Mouse (Mus musculus) forebrain, embryonic 14.5 days (tissue): ENCODE results near the gene B430306N03Rik. TPM values are rescaled to one million over a fixed set of nuclear protein-coding genes. Genes with fewer than 3 reads are reported as not detected.

ENCODE experiments used
- ATAC-seq: fragments of 200-750 bp; cut with Nextera tagmentation; 2 replicates; pipeline ENCODE4 v1.8.0; 2017; ENCODE audit warnings: mild to moderate bottlenecking, moderate library complexity
- DNase-seq: peaks from one replicate; pipeline ENCODE4 v3.0.0-alpha.2; 2015; ENCODE audit warnings: low spot score
- H3K27ac ChIP-seq: fragments of 300-500 bp; sonication (generic); 2 replicates; pipeline ENCODE4 v1.5.1; 2014; ENCODE audit warnings: low read depth, mild to moderate bottlenecking, control low read depth, low read length, moderate library complexity
- H3K27me3 ChIP-seq: fragments of 300-500 bp; sonication (generic); replicated peaks from 2 replicates; pipeline ENCODE4 v1.6.1; 2014; ENCODE audit warnings: low read length, control low read depth, mixed read lengths; ENCODE audit not compliant: control insufficient read depth, insufficient read depth
- H3K36me3 ChIP-seq: fragments of 300-500 bp; sonication (generic); 2 replicates; pipeline ENCODE4 v1.6.1; 2014; ENCODE audit warnings: low read length, control low read depth; ENCODE audit not compliant: control insufficient read depth, insufficient read depth
- H3K4me1 ChIP-seq: fragments of 300-500 bp; sonication (generic); 2 replicates; pipeline ENCODE4 v1.6.1; 2014; ENCODE audit warnings: antibody characterized with exemption, low read length, control low read depth; ENCODE audit not compliant: control insufficient read depth, insufficient read depth
- H3K4me2 ChIP-seq: fragments of 300-500 bp; sonication (generic); 2 replicates; pipeline ENCODE4 v1.6.1; 2014; ENCODE audit warnings: mild to moderate bottlenecking, control low read depth, low read length
- H3K4me3 ChIP-seq: fragments of 300-500 bp; sonication (generic); 2 replicates; pipeline ENCODE4 v1.5.1; 2014; ENCODE audit warnings: low read depth, low read length, control low read depth
- H3K9ac ChIP-seq: fragments of 300-500 bp; sonication (generic); 2 replicates; pipeline ENCODE4 v1.6.1; 2014; ENCODE audit warnings: mild to moderate bottlenecking, low read length, control low read depth, moderate library complexity
- H3K9me3 ChIP-seq: fragments of 300-500 bp; sonication (generic); replicated peaks from 2 replicates; pipeline ENCODE4 v1.6.1; 2016; ENCODE audit warnings: low read length, control low read depth, mixed read lengths; ENCODE audit not compliant: control insufficient read depth
- WGBS: fragments of 180-500 bp; shearing (Covaris S2); extraction: QIAGEN DNeasy Blood & Tissue Kit; methylation state at CpG from one replicate; pipeline ENCODE4 v1.1.7; 2014; 5-methylcytosine and 5-hydroxymethylcytosine counted together
- polyA plus RNA-seq: library from polyadenylated mRNA; unstranded; fragments of >200 nt; fragmentation: Nextera tagmentation; extraction: Ambion mirVana; gene quantifications from 2 replicates; pipeline ENCODE4 v1.2.1, GENCODE M21; 2014

B430306N03Rik gene
- polyA plus RNA-seq, 1 experiment from 2014 or later = not detected

GRCm38 (mm10) chr17:48299756-48300155 is 16.2 kb upstream of the B430306N03Rik start:
- Histone ChIP-seq H3K4me1 (no peaks in the 10 kb centered on the region), H3K27ac (no peak overlapping the region), H3K36me3 (no peaks in the 10 kb centered on the region), H3K9me3 (no peaks in the 10 kb centered on the region), H3K27me3 (no peaks in the 10 kb centered on the region), H3K9ac (no peak overlapping the region), H3K4me2 (no peak overlapping the region), H3K4me3 (no peak overlapping the region)
- DNase-seq (no peak), ATAC-seq (no peak)
- 53% methylated on average over 7 of the region's 7 CpGs for WGBS

- no peaks in the 10 kb centered on the region for H3K4me1 ChIP-seq
- H3K4me3 ChIP-seq = no peak overlapping the region
- DNase-seq (no peak), ATAC-seq (no peak)
- H3K9ac ChIP-seq = no peak overlapping the region
- WGBS = 85% methylated on average over 7 of the region's 7 CpGs
- no peaks in the 10 kb centered on the region for H3K27me3 ChIP-seq
- H3K4me2 ChIP-seq = no peak overlapping the region
- H3K27ac ChIP-seq = no peak overlapping the region
- H3K36me3 ChIP-seq = no peaks in the 10 kb centered on the region
- no peaks in the 10 kb centered on the region for H3K9me3 ChIP-seq
Measured at GRCm38 (mm10) chr17:48300199-48300598, 15.7 kb upstream of the B430306N03Rik start.

- Histone ChIP-seq H3K4me1 (no peaks in the 10 kb centered on the region), H3K9ac (no peak overlapping the region), H3K36me3 (no peaks in the 10 kb centered on the region), H3K27me3 (no peaks in the 10 kb centered on the region), H3K27ac (no peak overlapping the region), H3K9me3 (no peaks in the 10 kb centered on the region), H3K4me3 (no peak overlapping the region), H3K4me2 (no peak overlapping the region)
- DNase-seq = no peak
- no peak for ATAC-seq
- 83% methylated on average over 9 of the region's 9 CpGs for WGBS
Measured at GRCm38 (mm10) chr17:48300861-48301260, 15.1 kb upstream of the B430306N03Rik start.

- Histone ChIP-seq H3K27me3 (no peaks in the 10 kb centered on the region), H3K9ac (no peak overlapping the region), H3K9me3 (no peaks in the 10 kb centered on the region), H3K4me2 (no peak overlapping the region), H3K36me3 (no peaks in the 10 kb centered on the region), H3K27ac (no peak overlapping the region), H3K4me1 (no peaks in the 10 kb centered on the region), H3K4me3 (no peak overlapping the region)
- 92% methylated on average over 5 of the region's 5 CpGs for WGBS
- DNase-seq = no peak
- no peak for ATAC-seq
Measured at GRCm38 (mm10) chr17:48301792-48302191, 14.1 kb upstream of the B430306N03Rik start.

GRCm38 (mm10) chr17:48312124-48312523 is 3.8 kb upstream of the B430306N03Rik start:
- WGBS = 85% methylated on average over 2 of the region's 2 CpGs
- Histone ChIP-seq H3K4me3 (no peak overlapping the region), H3K9ac (no peak overlapping the region), H3K9me3 (no peaks in the 10 kb centered on the region), H3K27ac (no peak overlapping the region), H3K4me1 (no peaks in the 10 kb centered on the region), H3K4me2 (no peak overlapping the region), H3K36me3 (no peaks in the 10 kb centered on the region), H3K27me3 (no peaks in the 10 kb centered on the region)
- ATAC-seq (no peak), DNase-seq (no peak)

GRCm38 (mm10) chr17:48318686-48319085 is 2.7 kb downstream of the B430306N03Rik start:
- Histone ChIP-seq H3K27me3 (no peaks in the 10 kb centered on the region), H3K27ac (no peak overlapping the region), H3K4me1 (no peaks in the 10 kb centered on the region), H3K4me3 (no peak overlapping the region), H3K4me2 (no peak overlapping the region), H3K36me3 (no peaks in the 10 kb centered on the region), H3K9me3 (no peaks in the 10 kb centered on the region), H3K9ac (no peak overlapping the region)
- 92% methylated on average over 1 of the region's 1 CpGs for WGBS
- DNase-seq = no peak
- no peak for ATAC-seq

GRCm38 (mm10) chr17:48321279-48321678 is 5.3 kb downstream of the B430306N03Rik start:
- Histone ChIP-seq H3K27ac (no peak overlapping the region), H3K9me3 (no peaks in the 10 kb centered on the region), H3K36me3 (no peaks in the 10 kb centered on the region), H3K9ac (no peak overlapping the region), H3K4me1 (no peaks in the 10 kb centered on the region), H3K27me3 (no peaks in the 10 kb centered on the region), H3K4me2 (no peak overlapping the region), H3K4me3 (no peak overlapping the region)
- WGBS = 75% methylated on average over 2 of the region's 2 CpGs
- DNase-seq (no peak), ATAC-seq (no peak)

- ATAC-seq (no peak), DNase-seq (no peak)
- Histone ChIP-seq H3K27me3 (no peaks in the 10 kb centered on the region), H3K4me2 (no peak overlapping the region), H3K4me1 (no peaks in the 10 kb centered on the region), H3K27ac (no peak overlapping the region), H3K36me3 (no peaks in the 10 kb centered on the region), H3K9me3 (no peaks in the 10 kb centered on the region), H3K4me3 (no peak overlapping the region), H3K9ac (no peak overlapping the region)
- WGBS = 52% methylated on average over 3 of the region's 3 CpGs
Measured at GRCm38 (mm10) chr17:48323236-48323635, 7.3 kb downstream of the B430306N03Rik start.

GRCm38 (mm10) chr17:48324258-48324657 is 8.3 kb downstream of the B430306N03Rik start:
- ATAC-seq (no peak), DNase-seq (no peak)
- Histone ChIP-seq H3K9ac (no peak overlapping the region), H3K4me1 (no peaks in the 10 kb centered on the region), H3K27ac (no peak overlapping the region), H3K4me2 (no peak overlapping the region), H3K4me3 (no peak overlapping the region), H3K27me3 (no peaks in the 10 kb centered on the region), H3K9me3 (no peaks in the 10 kb centered on the region), H3K36me3 (no peaks in the 10 kb centered on the region)
- WGBS = 92% methylated on average over 5 of the region's 5 CpGs
